Mouse (Mus musculus): Measurements from ENCODE around the gene Gan. TPM values are rescaled to one million over a fixed set of nuclear protein-coding genes. Genes with fewer than 3 reads are reported as not detected.
A peak's percentile ranks its signal among the peaks of the same experiment; 100 is the strongest.

Gan gene
- 3.8 and 4.1 TPM in 2 replicates for polyA plus RNA-seq (2012; rRNA removed)

DNA sequence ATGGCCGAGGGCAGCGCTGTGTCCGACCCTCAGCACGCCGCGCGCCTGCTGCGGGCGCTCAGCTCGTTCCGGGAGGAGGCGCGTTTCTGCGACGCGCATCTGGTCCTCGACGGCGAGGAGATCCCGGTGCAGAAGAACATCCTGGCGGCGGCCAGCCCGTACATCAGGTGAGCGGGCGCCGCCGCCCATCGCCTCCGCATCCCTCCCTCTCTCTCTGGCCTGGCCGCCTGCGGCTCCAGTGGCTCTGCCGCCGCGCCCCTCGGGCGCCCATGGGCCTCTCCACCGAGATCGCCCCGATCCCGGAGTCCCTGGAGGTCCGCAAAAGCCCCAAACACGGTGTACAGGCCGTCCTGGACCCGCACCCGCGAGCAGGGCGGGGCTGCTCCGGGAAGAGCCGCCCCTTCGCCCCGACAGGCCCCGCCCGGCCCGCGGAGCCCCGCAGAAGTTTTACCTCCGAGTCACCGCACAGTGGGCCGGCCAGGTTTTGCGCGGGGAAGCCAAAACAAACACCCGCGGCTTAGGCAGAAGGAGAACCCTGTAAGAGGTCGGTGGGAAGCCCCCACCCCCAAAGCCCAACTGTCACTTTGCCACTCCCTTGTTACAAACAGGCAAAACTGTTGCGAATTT is at the start of gene Gan:
TSS of gene Gan (plus strand) at position 1 of the 627 bp plus-strand sequence.
- no peaks in the 10 kb centered on the region for H3K36me3 ChIP-seq (ENCODE audit: control insufficient read depth, insufficient read depth, low read length)
- no peaks in the 10 kb centered on the region for H3K27me3 ChIP-seq (ENCODE audit: control insufficient read depth, insufficient read depth, low read length)
- peak within 1 kb of the TSS; percentile 88 for H3K27ac ChIP-seq (ENCODE audit: control insufficient read depth, insufficient read depth, low read depth, low read length)
- TF ChIP-seq POLR2A (IDR thresholded peaks at IDR 0.05; ENCODE audit: control insufficient read depth, low read depth, low read length), result no peak
- TF ChIP-seq CTCF (IDR thresholded peaks at IDR 0.05; ENCODE audit: control insufficient read depth, insufficient read depth, insufficient replicate concordance, low read depth, low read length), result no peak
- H3K4me3 ChIP-seq (ENCODE audit: control insufficient read depth, low read depth, low read length), result peak within 1 kb of the TSS; percentile 98
- H3K4me1 ChIP-seq (ENCODE audit: control insufficient read depth, insufficient read depth, low read length), result peaks cover 12% of the 10 kb centered on the region

DNA sequence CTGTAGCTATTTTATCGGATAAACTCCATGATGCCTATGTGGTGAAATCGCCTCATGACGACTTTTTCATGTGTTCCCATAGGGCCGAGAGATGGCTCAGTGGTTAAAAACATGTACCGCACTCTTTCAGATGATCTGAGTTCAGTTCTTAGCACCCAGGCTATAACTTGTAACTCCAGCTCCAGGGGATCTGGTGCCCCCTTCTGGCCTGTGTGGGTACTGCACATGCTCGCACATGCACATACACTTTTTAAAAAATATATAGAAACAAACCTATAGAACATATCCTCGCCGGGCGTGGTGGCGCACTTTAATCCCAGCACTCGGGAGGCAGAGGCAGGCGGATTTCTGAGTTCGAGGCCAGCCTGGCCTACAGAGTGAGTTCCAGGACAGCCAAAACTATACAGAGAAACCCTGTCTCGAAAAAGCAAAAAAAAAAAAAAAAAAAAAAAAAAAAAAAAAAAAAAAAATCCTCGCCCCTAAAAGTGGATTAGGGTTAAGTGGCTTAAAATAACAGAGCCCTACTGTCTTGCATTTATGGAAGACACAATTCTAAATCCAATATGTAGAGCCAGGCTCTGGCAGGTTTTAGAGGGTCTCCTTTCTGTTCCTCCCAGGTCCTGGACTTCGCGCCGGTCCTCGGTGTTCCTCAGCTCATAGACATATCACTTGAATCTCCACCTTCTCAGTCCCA is 48.8 kb upstream of the Gan start:
- no peaks in the 10 kb centered on the region for H3K36me3 ChIP-seq (ENCODE audit: control insufficient read depth, insufficient read depth, low read length)
- H3K4me1 ChIP-seq (ENCODE audit: control insufficient read depth, insufficient read depth, low read length), result peaks cover 4% of the 10 kb centered on the region
- no peaks in the 10 kb centered on the region for H3K27me3 ChIP-seq (ENCODE audit: control insufficient read depth, insufficient read depth, low read length)
- no peak overlapping the region for H3K27ac ChIP-seq (ENCODE audit: control insufficient read depth, insufficient read depth, low read depth, low read length)
- TF ChIP-seq CTCF (IDR thresholded peaks at IDR 0.05; ENCODE audit: control insufficient read depth, insufficient read depth, insufficient replicate concordance, low read depth, low read length) (peak; percentile 79; the same call in 1 of the 2 replicates), POLR2A (IDR thresholded peaks at IDR 0.05; ENCODE audit: control insufficient read depth, low read depth, low read length) (no peak)
- H3K4me3 ChIP-seq (ENCODE audit: control insufficient read depth, low read depth, low read length), result peak overlapping the region; percentile 53

DNA sequence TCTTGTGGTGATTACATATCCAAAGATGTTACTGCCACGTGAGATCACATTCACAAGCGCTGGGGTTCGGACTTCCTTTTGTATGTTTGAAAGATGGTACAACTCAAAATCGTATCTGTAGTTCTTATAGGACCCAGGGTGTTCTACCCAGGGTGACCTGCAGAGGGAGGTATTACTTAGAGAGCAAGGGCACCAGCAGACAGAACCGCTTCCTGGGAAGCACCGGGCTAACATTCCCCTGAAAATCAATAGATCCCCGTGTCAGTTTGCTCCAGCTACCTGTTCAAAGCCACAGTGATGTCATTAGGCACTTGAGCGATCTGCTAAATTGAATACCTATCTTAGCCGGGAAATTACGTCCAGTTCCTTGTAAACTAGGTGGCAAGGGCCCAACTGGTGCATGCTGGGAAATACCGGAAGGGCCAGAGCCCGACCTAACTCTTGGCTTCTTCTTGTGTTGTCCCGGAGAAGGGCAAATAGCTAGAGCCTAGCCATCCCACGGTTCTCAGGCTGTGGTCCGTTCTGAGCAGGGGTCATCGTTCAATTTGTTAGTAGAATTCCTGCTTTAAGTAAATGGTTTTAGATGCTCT is 48.0 kb upstream of the Gan start:
- TF ChIP-seq CTCF (IDR thresholded peaks at IDR 0.05; ENCODE audit: control insufficient read depth, insufficient read depth, insufficient replicate concordance, low read depth, low read length) (peak; percentile 44; the same call in 1 of the 2 replicates), POLR2A (IDR thresholded peaks at IDR 0.05; ENCODE audit: control insufficient read depth, low read depth, low read length) (no peak)
- H3K36me3 ChIP-seq (ENCODE audit: control insufficient read depth, insufficient read depth, low read length), result no peaks in the 10 kb centered on the region
- no peaks in the 10 kb centered on the region for H3K27me3 ChIP-seq (ENCODE audit: control insufficient read depth, insufficient read depth, low read length)
- no peak overlapping the region for H3K27ac ChIP-seq (ENCODE audit: control insufficient read depth, insufficient read depth, low read depth, low read length)
- H3K4me3 ChIP-seq (ENCODE audit: control insufficient read depth, low read depth, low read length), result peak overlapping the region; percentile 53
- H3K4me1 ChIP-seq (ENCODE audit: control insufficient read depth, insufficient read depth, low read length), result peaks cover 4% of the 10 kb centered on the region

DNA sequence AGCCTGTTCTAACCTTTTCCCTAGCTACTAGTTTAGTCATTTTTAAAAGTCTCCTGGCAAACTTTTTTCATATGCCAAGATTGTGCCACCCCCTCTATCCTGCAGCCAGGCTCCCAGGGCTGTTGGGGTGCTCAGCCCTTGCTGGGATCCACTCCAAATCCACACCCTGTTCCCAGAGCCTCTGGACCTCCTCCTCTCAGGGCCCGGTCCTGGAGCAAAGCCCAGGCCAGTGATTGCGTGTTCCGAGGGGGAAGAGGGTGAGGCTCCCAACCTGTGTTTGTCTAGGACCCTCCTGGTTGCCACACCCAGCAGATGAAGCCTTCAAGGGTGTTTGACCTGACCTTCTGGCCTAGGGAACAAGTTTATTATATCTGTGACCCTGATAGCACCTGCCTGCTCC is 46.3 kb upstream of the Gan start:
- TF ChIP-seq POLR2A (IDR thresholded peaks at IDR 0.05; ENCODE audit: control insufficient read depth, low read depth, low read length) (no peak), CTCF (IDR thresholded peaks at IDR 0.05; ENCODE audit: control insufficient read depth, insufficient read depth, insufficient replicate concordance, low read depth, low read length) (no peak)
- no peaks in the 10 kb centered on the region for H3K27me3 ChIP-seq (ENCODE audit: control insufficient read depth, insufficient read depth, low read length)
- H3K27ac ChIP-seq (ENCODE audit: control insufficient read depth, insufficient read depth, low read depth, low read length), result no peak overlapping the region
- H3K4me1 ChIP-seq (ENCODE audit: control insufficient read depth, insufficient read depth, low read length), result peaks cover 4% of the 10 kb centered on the region
- H3K36me3 ChIP-seq (ENCODE audit: control insufficient read depth, insufficient read depth, low read length), result no peaks in the 10 kb centered on the region
- H3K4me3 ChIP-seq (ENCODE audit: control insufficient read depth, low read depth, low read length), result no peak overlapping the region

DNA sequence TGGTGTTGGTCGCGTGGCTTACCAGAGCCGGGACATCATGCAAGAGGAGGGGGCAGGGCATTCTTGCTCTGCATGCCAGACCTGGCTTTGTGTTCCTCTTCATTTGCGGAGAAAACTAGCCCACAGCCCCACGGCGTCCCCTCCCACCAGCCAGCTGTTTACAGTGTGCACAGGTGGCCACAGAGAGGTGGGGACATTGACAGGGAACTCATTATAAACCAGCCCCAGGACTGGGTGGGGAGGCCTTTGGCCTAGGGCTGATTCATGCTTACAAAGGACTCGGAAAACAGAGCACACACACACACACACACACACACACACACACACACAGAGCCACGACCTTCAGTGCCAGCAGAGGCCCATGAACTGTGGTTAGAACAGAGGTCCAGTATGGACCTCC is 45.7 kb upstream of the Gan start:
- peak overlapping the region; percentile 24; the same call in 1 of the 2 replicates for H3K4me3 ChIP-seq (ENCODE audit: control insufficient read depth, low read depth, low read length)
- no peak overlapping the region for H3K27ac ChIP-seq (ENCODE audit: control insufficient read depth, insufficient read depth, low read depth, low read length)
- TF ChIP-seq CTCF (IDR thresholded peaks at IDR 0.05; ENCODE audit: control insufficient read depth, insufficient read depth, insufficient replicate concordance, low read depth, low read length) (no peak), POLR2A (IDR thresholded peaks at IDR 0.05; ENCODE audit: control insufficient read depth, low read depth, low read length) (no peak)
- H3K27me3 ChIP-seq (ENCODE audit: control insufficient read depth, insufficient read depth, low read length), result no peaks in the 10 kb centered on the region
- H3K4me1 ChIP-seq (ENCODE audit: control insufficient read depth, insufficient read depth, low read length), result peaks cover 4% of the 10 kb centered on the region
- no peaks in the 10 kb centered on the region for H3K36me3 ChIP-seq (ENCODE audit: control insufficient read depth, insufficient read depth, low read length)

DNA sequence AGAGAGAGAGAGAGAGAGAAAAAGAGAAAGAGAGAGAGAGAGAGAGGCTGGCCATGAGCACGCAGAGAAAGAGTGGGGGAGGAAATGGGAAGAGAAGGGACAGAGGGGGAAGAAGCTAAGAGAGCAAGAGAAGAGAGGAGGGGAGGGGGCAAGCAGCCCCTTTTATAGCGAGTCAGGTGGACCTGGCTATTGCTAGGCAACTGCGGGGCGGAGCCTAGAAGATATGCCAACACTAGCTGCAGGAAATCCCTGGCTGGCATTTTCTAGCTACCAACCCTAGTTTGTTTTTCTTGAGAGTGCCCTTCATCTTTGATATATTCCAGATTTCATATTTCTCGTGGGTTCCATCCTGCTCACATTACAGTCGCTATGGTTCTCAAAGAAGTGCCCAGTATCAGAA is 42.8 kb upstream of the Gan start:
- H3K4me3 ChIP-seq (ENCODE audit: control insufficient read depth, low read depth, low read length), result peak overlapping the region; percentile 54
- no peaks in the 10 kb centered on the region; the same call in 1 of the 2 replicates for H3K4me1 ChIP-seq (ENCODE audit: control insufficient read depth, insufficient read depth, low read length)
- no peaks in the 10 kb centered on the region for H3K36me3 ChIP-seq (ENCODE audit: control insufficient read depth, insufficient read depth, low read length)
- no peak overlapping the region; the same call in 1 of the 2 replicates for H3K27ac ChIP-seq (ENCODE audit: control insufficient read depth, insufficient read depth, low read depth, low read length)
- no peaks in the 10 kb centered on the region for H3K27me3 ChIP-seq (ENCODE audit: control insufficient read depth, insufficient read depth, low read length)
- TF ChIP-seq POLR2A (IDR thresholded peaks at IDR 0.05; ENCODE audit: control insufficient read depth, low read depth, low read length) (no peak), CTCF (IDR thresholded peaks at IDR 0.05; ENCODE audit: control insufficient read depth, insufficient read depth, insufficient replicate concordance, low read depth, low read length) (no peak)
